Mouse (Mus musculus) c-Kit-positive CD71-positive TER-119-negative erythroid progenitor cells, embryonic 14.5 days (primary cell): ENCODE data around the gene Lmf1.
A peak's percentile ranks its signal among the peaks of the same experiment; 100 is the strongest.

Experiments
- DNase-seq: peaks from one replicate; pipeline ENCODE4 v3.0.0-alpha.2; 2013; ENCODE audit warnings: low read depth

Gene Lmf1

DNA sequence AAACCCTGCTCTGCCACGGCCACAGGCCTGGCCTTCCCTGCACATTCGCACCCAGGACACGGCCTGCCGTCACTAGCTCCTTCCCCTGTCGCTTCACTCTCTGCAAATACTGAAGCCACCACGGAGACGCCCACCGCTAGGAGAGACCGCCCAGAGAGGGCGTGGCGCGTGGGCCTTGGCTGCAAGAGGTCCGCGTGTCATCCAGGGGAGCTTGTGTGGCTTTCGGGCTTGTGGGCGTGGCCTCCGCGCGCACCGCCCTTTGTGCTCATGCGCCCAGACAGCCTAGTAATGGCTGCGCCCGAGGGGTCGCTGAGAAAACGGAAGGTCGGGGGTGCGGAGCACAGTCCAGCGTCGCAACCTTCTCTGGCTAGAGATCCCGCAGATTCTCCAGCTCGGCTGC is at the start of gene Lmf1:
Gene Lmf1 (plus strand): TSS at position 166 of the 400 bp plus-strand sequence.
- DNase-seq: peak; percentile 95

DNA sequence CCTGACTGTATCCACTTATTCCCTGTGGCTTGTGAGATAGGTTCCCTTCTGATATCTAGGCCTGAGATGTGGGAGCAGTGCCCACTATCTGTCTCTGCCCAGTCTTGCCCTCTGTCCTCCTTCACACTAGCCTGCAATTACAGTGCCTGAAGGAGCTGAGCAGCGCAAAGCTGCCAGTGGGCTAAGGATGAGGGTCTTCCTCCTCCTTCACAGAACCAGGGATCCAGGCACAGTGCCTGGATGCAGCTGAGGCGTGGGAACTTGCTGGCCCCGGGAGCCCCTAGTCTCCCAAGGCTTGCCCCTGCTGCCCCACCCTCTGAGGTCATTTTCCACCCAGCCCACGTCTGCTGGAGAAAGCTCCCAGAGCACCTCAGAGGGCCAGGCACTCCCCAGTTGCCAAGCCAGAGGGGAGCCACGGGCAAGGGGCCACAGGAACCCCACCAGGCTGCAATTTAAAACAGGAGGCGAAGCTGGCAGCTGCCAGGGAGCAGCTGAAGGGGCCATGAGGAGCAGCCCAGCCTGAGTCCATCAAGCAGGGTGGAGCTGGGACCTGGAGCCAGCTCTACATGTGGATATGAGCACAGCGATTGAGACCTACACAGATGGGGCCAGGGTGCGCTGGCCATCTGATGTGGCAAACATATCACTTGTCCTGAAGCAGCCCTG is 48.4 kb upstream of the Lmf1 start:
- no peak for DNase-seq

DNA sequence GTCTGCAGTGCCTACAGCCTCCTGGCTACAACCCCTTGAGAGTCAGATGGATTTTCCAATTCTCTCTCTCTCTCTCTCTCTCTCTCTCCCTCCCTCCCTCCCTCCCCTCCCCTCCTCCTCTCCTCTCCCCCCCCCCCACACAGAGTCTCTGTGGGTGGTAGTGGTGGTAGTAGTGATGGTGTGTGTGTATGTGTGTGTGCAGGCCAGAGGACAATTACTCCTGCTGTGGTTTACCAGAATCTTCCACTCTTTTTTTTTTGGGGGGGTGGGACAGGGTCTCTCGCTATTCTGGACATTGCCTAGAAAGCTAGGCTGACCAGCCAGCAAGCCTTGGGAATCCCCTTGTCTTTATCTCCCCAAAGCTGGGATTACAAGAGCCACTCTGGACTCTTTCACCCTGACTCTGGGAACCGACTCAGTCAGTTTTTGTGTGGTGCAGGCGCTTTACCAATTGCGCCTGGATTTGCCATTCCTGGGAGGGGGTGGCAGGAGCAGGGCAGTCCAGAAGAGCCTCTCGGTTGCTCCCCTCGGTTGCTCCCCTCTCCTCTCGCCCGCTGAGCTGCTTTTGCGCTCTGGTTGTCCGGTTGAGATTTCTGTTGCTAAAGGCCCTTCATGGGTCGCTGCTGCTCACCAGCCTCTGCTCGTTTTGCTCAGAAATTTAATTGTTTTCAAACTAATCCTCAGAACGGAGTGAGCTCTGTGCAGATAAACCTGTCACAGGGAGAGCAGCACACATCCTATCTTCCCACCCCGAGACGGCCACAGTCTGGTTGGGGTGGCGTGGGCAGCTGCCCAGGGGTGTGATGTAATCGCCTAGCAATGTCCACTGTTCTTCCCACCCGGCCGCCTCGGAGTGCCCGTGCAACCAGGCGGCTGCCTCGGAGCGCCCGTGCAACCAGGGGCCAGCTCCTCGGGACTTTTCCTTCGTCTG is 39.7 kb upstream of the Lmf1 start:
- DNase-seq: no peak

DNA sequence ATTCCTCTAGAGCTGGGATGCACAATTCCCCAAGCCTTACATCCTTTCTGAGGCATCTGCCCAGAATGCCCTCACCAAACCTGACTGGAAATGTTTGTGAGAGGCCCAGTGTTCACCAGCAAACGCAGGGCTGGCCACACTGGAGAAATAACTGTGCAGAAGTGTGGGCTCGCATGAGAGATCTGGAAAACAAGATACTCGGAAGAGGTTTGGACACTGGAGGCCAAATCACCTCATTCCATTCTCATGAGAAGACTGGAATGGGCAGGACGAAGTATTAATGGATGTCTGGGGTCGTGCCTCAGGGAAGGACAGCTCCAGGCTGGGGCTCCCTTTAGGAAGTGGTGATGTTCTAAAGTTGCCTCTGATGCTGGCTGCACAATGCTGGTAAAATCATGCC is 38.2 kb upstream of the Lmf1 start:
- DNase-seq: no peak

DNA sequence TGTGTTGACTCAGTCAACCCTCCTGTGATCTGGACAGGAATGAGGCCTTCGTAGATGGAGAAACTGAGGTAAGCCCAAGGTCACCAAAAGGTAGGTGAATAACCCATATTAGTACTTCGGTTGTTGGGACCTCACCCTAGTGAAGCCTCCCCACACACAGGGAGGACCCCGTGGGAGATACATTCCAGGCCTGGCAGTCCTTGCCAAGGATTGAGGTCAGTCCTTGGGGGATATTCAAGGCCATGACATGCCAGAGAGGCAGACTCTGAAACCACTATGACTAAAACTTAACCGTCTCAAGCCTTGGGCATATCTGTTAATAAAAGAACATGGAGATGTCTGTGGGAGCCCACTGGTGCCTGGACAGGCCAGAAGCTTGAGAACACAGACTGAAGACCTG is 37.1 kb upstream of the Lmf1 start:
- no peak for DNase-seq

DNA sequence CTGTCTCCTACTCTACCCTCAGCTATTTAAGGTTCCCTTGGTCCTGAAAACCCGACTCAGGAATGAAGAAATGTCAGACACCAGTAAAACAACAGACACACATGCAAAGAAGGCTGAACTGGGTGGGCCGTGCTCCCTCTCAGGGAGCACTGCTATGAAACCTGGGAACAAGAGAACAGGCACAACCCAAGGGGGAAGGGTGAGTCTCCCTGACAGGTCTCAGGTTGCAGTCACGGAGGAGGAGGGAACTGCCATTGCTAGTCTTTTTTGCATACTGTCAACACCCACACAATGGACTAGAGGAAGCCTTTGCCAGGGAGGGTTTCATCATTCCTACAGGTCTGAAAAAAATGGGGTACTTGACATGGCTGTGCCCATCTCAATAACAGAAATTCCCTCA is 31.9 kb upstream of the Lmf1 start:
- DNase-seq: no peak

DNA sequence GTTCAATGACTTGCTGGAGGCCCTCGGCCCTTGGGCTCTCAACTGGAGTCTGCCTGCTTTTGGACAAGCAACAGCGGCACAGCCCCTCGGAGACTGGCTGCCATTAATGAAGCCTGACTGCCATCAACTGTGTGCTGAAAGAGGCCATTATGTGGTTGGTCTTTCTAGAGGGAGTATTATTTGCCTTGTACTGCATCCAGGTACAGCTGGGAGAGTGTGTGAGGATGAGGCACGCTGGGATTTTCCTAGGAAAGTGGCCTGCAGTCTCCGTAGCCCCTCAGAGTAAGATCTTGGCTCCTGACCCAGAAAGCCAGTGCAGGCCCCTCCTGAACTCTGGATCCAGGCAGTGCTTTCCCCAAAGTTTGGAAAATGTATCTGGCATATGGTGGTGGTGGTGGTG is 28.9 kb upstream of the Lmf1 start:
- no peak for DNase-seq

DNA sequence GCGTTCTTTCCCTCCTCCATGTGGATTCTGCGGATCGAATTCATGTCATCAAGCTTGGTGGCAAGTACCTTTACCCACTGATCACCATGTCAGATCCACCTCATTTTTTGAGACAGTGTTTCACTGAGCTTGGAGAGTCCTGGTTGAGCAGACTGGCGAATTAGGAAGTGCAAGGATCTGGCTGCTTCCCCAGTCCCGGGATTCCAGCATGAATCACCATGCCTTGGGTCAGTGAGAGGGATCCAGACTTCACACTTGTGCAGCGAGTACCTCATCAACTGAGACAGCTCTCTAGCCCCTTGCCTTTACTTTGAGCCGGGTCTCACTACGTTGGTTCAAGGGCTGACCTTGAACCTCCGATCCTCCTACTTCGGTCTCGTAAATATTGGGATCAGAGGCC is 27.6 kb upstream of the Lmf1 start:
- DNase-seq: no peak

DNA sequence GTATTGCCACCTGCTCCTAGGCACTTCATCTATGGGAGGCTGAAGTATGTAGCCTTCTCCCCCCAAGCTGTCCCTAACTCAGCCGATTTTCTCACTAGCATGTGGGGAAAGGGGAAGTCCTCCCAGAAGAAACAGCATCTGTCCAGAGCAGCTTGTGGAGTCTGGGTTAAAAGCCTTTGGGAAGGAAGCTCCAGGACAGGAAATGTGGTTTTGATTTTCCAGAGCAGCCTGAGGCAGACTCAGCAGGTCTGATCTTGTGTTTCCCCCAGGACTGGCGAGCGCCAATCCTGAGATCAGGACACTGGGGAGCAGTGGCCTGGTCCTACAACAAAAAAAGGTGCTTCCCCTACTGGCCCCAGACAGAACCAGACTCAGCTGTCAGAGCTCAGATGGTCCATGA is 23.7 kb upstream of the Lmf1 start:
- DNase-seq: no peak

DNA sequence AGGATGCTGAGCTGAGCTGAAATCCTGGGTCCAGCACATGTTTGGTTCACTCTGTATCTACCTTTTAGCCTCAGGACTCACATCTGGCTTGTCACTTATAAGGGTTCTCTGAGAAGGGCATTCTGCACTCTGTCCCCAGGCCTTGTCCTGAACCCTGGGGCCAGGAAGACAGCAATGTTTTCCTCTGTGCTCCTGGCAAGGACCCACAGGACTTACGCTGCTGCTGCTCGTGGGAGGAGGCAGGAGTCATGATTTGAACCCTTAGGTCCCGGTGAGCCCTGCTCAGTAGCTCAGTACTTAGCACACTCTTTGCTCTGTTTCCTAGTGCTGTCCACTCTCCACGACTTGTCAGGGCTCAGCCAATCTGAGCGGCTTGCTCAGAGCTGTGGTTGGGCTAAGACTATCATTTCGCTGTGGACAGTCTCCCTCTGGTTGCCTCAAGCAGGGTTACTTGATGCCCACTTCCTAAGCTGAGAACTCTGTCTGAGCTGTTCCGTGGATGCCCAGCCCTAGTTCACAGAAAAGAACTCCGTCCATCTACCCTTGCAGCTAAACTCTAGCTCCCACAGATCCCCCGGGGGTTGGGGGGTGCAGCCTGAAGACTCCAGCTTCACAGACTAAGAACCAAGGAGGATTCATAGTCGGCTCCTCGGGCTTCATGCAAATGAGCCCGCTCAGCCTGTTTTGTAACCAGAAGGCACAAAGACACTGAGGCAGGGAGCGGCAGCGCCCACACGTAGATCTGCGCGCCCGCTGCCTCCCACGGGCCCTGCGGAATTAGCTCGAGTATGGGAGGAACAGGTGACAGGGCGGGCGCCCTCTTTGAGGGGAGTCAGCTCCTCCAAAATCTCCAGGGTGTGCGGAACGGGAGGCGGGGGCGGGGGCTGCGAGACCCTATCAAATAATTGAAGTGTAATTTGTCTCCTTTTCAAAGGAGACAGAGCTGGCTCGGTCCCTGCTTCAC is 22.9 kb upstream of the Lmf1 start:
- no peak for DNase-seq

DNA sequence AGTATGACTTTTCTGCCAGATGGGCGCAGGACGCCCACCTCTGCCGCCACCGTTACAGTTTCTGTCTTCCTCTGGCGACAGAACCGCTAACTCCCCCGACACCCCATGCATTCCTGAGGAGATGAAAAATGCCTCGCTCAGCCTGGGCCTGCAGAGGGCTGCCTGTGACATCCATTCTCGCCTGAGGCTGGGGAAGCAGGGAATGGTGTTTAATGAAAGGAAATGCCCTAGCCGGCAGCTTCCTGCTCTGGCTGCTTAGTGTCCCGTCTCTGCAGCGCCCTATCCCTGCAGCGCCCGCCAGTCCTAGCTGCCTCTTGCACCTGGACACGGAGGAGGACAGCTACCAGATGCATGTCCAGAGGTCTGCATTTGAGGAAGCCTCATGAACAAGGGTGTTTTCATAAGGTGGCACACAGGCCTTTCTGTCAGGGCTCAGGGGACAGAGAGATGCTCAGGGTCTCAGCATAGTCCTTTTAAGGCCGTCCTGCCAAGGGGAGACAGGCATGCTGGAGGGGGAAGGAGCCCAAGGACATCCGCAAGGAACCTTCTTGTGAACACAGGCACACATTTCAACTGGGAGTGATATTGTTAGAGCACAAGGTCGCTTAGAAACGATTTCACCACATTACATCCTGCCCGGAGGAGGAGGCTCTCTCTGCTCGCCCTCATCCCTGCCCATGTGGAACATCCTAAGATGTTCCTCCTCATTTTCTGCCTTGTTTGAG is 22.1 kb upstream of the Lmf1 start:
- DNase-seq: no peak

DNA sequence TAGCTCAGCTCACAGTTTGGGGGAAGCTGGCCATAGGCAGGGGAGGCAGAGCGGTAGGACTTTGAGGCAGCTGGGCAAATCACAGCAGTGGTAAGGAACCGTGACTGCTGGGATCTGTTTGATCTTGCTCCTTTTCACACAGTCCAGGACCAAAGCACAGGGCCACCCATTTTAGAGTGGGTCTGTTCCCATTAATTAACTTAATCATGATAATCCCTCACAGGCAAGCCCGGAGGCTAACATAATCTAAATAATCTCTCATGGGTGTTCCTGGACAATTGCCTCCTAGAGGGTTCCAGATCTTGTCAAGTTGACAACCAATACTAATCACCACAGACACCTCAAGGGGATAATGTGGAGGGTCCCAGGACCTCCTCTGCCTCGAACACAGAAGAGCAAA is 19.3 kb upstream of the Lmf1 start:
- DNase-seq: no peak

DNA sequence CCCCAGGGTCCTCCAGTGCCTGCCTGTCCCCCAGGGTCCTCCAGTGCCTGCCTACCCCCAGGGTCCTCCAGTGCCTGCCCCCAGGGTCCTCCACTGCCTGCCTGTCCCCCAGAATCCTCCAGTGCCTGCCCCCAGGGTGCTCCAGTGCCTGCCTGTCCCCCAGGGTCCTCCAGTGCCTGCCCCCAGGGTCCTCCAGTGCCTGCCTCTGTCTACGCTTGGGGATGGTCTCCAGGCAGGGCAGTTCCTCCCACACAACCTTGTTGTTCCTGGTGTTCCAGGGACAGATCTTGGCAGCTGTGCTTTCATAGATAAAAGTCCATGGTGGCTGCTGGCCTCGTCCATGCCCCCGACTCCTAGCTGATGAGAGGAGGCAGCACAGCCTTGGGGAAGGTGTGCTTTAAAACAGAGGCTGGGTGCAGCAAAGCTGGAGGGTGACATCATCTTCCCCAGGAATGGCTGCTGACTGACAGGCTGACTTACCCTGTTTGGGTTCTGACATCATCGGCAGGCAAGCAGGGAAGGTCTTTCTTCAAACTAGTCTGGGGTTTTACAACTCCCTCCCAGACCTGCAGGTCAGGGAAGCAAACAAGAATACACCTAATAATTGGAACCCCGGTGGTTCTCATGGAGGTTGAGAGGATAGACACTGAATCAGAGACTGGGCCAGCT is 18.2 kb upstream of the Lmf1 start:
- no peak for DNase-seq

DNA sequence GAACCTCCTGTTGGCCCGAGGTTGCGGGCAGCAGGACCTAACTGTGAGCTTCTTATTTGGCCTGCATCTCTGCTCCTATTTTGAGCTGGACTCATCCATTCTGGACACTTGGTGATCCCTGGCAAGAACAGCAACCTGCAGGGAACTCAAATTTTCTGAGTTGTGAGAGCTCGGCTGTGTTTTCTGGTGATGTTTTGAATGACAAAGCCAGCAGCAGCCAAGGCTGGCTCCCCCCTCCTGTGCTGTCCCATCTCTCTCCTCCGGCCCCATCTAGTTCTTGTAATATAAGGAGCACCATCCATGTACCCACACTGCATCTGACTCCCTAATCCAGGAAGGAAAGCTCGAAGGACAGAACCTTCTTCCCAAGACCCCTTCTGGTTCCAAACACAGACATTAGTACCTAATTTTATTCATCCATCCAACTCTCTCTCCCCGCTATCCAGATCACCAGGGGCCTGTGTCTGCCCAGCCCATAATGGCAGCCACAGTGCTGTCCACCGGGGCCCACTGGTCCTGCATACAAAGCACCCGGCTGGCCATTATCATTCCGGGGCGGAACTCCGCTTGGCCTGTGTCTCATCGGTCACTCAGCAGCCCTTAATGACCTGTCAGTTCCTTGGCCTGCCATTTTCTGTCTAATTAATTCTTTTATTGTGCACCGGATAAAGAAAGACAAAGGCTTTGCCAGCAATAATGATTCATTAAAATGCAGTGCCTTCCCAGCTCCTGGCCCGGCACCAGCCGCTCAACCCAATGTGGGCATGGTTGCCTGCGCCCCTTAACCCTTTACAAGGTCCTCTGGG is 17.5 kb upstream of the Lmf1 start:
- DNase-seq: no peak

DNA sequence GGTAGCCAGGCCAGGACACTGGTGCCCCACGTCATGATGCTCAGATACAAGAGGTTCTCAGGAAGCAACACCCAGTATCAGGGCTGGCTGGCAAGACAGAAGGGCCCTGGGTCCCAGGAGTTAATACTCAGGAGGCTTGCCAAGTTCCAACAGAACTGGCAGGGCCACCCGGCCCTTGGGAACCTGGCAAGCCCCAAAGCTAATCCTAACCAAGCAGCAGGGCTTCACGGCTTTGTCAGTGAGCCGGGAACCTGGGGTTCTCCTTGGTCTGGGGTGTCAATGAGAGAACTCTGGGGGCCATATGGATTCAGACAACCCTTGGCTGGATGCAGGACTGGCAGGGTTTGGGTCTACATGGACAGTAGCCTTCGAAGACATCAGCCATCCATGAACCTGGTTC is 14.4 kb upstream of the Lmf1 start:
- no peak for DNase-seq

DNA sequence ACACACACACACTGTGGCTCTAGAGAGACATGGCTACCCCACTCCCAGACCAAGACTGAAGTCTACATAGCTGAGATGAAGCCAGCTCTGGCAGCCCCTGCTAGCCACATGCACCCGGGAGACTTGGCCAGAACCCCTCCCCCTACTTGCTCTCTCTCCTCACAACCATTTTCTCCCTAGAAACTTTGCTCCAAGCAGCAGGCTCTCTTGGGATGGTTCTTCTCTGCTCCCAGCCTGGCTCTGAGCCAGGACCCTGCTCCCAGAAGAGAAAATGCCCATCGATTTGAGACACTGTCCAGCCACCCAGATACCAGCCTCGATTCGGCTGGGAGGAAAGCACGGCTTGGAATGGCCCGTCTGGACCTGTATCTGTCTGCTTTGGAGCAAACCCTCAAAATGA is 13.6 kb upstream of the Lmf1 start:
- no peak for DNase-seq

DNA sequence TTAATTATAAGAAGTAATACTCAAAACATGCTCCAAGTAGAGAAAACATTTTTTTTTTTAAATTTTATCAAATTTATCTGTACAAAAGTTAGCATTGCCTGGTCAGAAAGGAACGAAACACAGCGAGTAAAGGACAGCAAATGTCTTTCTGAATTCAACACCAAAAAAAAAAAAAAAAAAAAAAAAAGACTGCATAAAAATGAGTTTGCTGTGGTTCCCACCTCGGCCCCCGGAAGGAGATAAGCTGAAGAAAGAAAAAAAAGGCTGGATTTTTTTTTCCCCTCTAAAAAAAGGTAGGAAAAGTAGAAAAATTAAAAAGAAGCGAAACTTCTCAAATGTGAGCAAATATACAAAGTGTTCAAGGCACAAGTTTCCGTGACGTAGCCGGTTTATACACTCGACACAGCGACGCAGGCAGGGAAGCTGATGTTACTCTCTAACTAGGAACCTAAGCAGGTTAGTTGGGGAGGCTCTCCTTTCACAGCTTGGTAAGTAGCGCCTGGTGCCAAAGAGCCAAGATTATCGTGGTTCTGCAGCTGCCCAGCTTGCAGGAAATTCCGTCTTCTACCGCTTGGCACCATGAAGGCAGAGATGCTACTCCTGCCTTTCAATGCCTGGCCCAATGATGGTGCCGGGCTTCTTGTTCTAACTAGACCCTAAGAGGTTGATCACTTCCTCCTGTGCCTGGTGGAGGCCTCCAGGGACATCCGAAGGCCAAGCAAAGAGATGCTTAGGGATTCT is 12.9 kb upstream of the Lmf1 start:
- DNase-seq: no peak

DNA sequence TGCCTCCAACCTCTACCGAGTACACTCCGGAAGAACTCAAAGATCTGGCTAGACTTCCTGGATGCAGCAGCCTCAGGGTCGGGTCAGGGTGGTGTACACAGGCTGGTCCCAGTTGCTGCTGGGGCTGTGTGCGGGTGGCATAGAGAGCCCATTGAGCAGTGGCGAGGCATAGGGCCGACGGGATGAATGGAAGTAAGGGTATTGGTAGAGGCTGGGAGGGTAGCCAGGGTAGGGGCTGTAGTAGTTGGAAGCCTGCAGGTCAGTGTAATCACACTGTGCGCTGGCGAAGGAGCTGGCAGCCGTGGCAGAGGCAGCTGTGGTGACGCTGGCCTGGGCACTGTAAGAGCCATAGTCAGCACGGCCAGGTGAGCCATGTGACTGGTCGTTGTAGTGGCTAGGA is 11.6 kb upstream of the Lmf1 start:
- no peak for DNase-seq

DNA sequence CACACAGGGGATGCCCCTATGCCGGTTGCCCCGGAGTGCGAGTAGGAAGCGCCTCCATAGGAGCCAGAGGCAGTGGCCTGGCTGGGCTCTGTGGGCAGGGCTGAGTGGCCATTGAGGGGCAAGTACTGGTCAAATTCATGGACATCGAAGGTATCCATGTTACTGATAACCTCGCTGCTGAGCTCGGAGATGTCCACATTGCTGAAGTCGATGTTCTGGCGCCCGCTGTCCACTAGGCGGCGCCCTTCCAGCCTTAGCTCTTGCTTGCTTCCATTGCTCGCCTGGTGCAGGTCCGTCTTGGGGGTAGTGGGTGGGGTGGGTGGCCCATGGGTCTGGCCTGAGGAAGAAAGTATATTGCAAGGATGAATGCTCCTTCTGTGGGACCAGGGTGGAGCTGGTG is 11.1 kb upstream of the Lmf1 start:
- no peak for DNase-seq

DNA sequence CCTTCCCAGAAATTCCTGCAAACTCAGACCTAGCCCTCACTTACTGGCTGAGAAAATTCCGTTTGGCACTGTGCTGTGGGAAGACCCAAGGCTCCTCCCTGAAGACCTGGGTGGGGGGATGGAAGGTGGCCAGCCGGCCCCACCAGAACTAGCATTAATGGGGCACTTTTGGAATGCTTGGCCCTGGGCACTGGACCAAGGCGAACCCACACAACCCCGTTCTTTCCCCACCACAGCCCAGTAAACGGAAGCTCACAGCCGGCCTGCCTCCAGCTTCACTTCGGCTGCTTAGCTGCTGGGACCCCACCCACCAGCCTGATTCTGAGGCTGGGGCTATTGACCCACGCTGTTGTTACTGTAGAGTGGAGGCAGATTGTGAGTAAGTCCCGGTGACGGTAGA is 10.7 kb upstream of the Lmf1 start:
- DNase-seq: no peak
